Mouse (Mus musculus) layer of hippocampus, adult 8-10 months (tissue): ENCODE results near the gene Lmnb2. TPM values are rescaled to one million over a fixed set of nuclear protein-coding genes. Genes with fewer than 3 reads are reported as not detected.

Experiments used
- DNase-seq, 2 experiments: peaks; one replicate each; pipeline ENCODE4 v3.0.0; 2022; ENCODE audit warnings: low spot score in 2 of 2
- total RNA-seq, 4 experiments: library from RNA; stranded (reverse); gene quantifications; 2 replicates each; pipeline ENCODE4 v1.2.4; 2022

Gene Lmnb2
- total RNA-seq, 4 experiments from 2014 or later = 17.2 to 22.9 (median 19.9) TPM

- DNase-seq = peak; percentile 99 to 100
These were observed 17.5 kb downstream of the Lmnb2 start, which contains the start of gene Timm13 for GRCm38 (mm10) chr10:80900318-80901247. Gene Timm13, minus strand, starts transcription at chr10:80900969.

GRCm38 (mm10) chr10:80899591-80900317 is 18.3 kb downstream of the Lmnb2 start:
- DNase-seq = no peak

GRCm38 (mm10) chr10:80899074-80899473 is 19.0 kb downstream of the Lmnb2 start:
- no peak for DNase-seq

- peak; percentile 68 to 70 for DNase-seq
These were observed 20.1 kb downstream of the Lmnb2 start for GRCm38 (mm10) chr10:80897861-80898510.

GRCm38 (mm10) chr10:80896581-80897485 is 21.2 kb downstream of the Lmnb2 start:
- DNase-seq = no peak

- no peak for DNase-seq
These were observed 22.3 kb downstream of the Lmnb2 start for GRCm38 (mm10) chr10:80895697-80896096.

GRCm38 (mm10) chr10:80895100-80895499 is 22.9 kb downstream of the Lmnb2 start:
- no peak for DNase-seq

GRCm38 (mm10) chr10:80887181-80887580 is 30.9 kb downstream of the Lmnb2 start:
- DNase-seq = no peak

- DNase-seq = peak in 1 of 2 experiments; percentile 64
These were observed 36.7 kb downstream of the Lmnb2 start for GRCm38 (mm10) chr10:80881301-80881700.

- no peak for DNase-seq
These were observed 37.1 kb downstream of the Lmnb2 start for GRCm38 (mm10) chr10:80880901-80881300.

GRCm38 (mm10) chr10:80880131-80880641 is 37.9 kb downstream of the Lmnb2 start:
- peak in 1 of 2 experiments; percentile 62 for DNase-seq

GRCm38 (mm10) chr10:80876594-80876993 is 41.5 kb downstream of the Lmnb2 start:
- DNase-seq = no peak

GRCm38 (mm10) chr10:80876028-80876427 is 42.0 kb downstream of the Lmnb2 start:
- peak in 1 of 2 experiments; percentile 62 for DNase-seq

GRCm38 (mm10) chr10:80874035-80874434 is 44.0 kb downstream of the Lmnb2 start:
- DNase-seq = no peak

- DNase-seq = no peak
These were observed 46.5 kb downstream of the Lmnb2 start, which contains the start of gene Tmprss9 for GRCm38 (mm10) chr10:80871581-80871980. Gene Tmprss9, plus strand, starts transcription at chr10:80871848.

- no peak for DNase-seq
These were observed 47.1 kb downstream of the Lmnb2 start for GRCm38 (mm10) chr10:80870993-80871392.

- no peak for DNase-seq
These were observed 53.6 kb downstream of the Lmnb2 start for GRCm38 (mm10) chr10:80864446-80864845.

- DNase-seq = no peak
These were observed 55.7 kb downstream of the Lmnb2 start for GRCm38 (mm10) chr10:80862305-80862704.

- DNase-seq = no peak
These were observed 59.6 kb downstream of the Lmnb2 start for GRCm38 (mm10) chr10:80858350-80858935.

GRCm38 (mm10) chr10:80857848-80858247 is 60.2 kb downstream of the Lmnb2 start:
- no peak for DNase-seq
